In genomic region chr1:191396897-191397849, GRCm38 (mm10) we compare ENCODE assay signal across 8 mouse cellular contexts. TPM values are rescaled to one million over a fixed set of nuclear protein-coding genes. Genes with fewer than 3 reads are reported as not detected.
DNase-seq lines count a peak whose midpoint lies in the region; ATAC-seq lines count a peak whose summit lies in the region.

No protein-coding gene starts in this region.

- peak overlapping the region; percentile 99 for H3K27ac ChIP-seq in lung, embryonic 16.5 days (ENCODE audit: low read length)

- peak; percentile 89 to 92 for ATAC-seq in hematopoietic stem cell, adult 5-6 weeks (replicated peaks in 1 of 2; ENCODE audit: insufficient read depth in 1 of 2, low FRiP score in 2 of 2, low TSS enrichment in 1 of 2, low read depth in 1 of 2, poor library complexity in 2 of 2, severe bottlenecking in 2 of 2)
- peak; percentile 97 for ATAC-seq in lung, embryonic 16.5 days (ENCODE audit: low read depth)

- peak; percentile 98 for DNase-seq in MEL-GATA-1-ER (ENCODE audit: extremely low read depth, low read depth)
- peak; percentile 99 for DNase-seq in cerebellum, adult 8-10 months
- peak; percentile 98 for DNase-seq in forelimb bud, embryonic 11.5 days (ENCODE audit: low read depth, low spot score)
- DNase-seq in layer of hippocampus, adult 9-10 months (ENCODE audit: low spot score): peak; percentile 97
- peak; percentile 96 for DNase-seq in ovary, postnatal 10 days (ENCODE audit: low spot score)
- peak; percentile 100 for DNase-seq in thymus, postnatal 10 days (ENCODE audit: low spot score in 2 of 2)

- peak overlapping the region; percentile 85 for H3K9ac ChIP-seq in lung, embryonic 16.5 days (ENCODE audit: low read length)

- H3K4me3 ChIP-seq in lung, embryonic 16.5 days (ENCODE audit: low read length): peak overlapping the region; percentile 89

- no peaks in the 10 kb centered on the region for H3K27me3 ChIP-seq in lung, embryonic 16.5 days (ENCODE audit: control insufficient read depth, insufficient read depth, low read depth, low read length)

- no peaks in the 10 kb centered on the region for H3K9me3 ChIP-seq in lung, embryonic 16.5 days (ENCODE audit: control insufficient read depth, low read length)

- WGBS in lung, embryonic 16.5 days: under 1% methylated on average over 74 of the region's 82 CpGs

- H3K4me2 ChIP-seq in lung, embryonic 16.5 days (ENCODE audit: low read depth, low read length): peak overlapping the region; percentile 80

- no peaks in the 10 kb centered on the region for H3K36me3 ChIP-seq in lung, embryonic 16.5 days (ENCODE audit: control insufficient read depth, insufficient read depth, low read length)

- H3K4me1 ChIP-seq in lung, embryonic 16.5 days (replicated peaks; ENCODE audit: control insufficient read depth, insufficient read depth, low read length): peaks cover 2% of the 10 kb centered on the region; the same call in 1 of the 2 replicates

RNA-seq across cellular contexts. Expression of gene Ppp2r5a, which starts 5.9 kb away (rescaled TPM):
- total RNA-seq in hematopoietic stem cell, adult 5-6 weeks (2017): 135 and 180 TPM in 2 replicates
- polyA plus RNA-seq in lung, embryonic 16.5 days (2015; fragmentation: Nextera tagmentation; extraction: Ambion mirVana): 18.4 and 21.7 TPM in 2 replicates

Comparison
In these comparisons a context has a peak if more than half of its experiments do, and no peak if none do; other contexts are left out.
1. Peak in every context shown above with its lines: DNase-seq, ATAC-seq, H3K4me3 ChIP-seq and H3K27ac ChIP-seq.